In the genomic region with DNA sequence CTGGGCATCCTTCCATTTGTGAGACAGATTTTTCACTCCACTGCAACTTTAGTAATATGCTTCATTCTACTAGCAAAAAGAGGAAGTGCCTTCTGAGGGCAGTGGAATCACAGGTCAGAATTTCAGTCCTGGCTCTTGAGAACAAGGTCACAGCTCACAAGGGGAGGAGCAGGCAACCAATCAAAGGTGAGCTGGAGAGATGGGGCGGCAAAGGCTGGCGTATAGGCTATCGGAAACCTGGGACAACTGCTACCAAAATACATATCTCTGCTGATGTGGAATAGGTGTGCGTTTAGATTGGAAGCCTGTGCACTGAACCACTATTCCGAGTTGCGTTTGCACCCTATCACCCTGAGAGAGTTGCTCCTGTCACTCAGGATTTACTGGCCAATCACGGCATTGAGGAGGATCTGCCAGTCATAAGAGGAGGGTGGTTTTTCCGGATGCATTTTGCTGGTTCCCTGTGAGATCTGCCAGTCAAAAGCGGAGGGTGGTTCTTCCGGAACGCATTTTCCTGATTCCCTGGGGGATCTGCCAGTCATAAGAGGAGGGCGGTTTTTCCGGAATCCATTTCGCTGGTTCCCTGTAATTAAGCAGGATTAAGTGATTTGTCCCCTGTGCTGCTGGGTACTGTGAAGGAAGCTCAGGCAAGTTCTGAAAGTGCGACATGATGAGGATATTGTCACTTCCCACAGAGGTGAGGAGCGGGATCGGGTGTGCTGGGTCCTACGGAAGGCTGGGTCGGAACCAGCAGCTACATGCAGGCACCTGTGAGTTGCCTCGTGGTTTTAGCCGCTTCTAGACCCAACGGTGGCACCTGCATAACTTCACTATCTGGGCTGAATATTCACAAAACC, we compare ENCODE assay signal across 8 mouse cellular contexts.
A peak's percentile ranks its signal among the peaks of the same experiment; 100 is the strongest.
DNase-seq lines count a peak whose midpoint lies in the region; ATAC-seq lines count a peak whose summit lies in the region.
"Not testable (repeated sequence)": the region's sequence is repeated elsewhere in the genome, so short reads cannot be mapped to it uniquely, and the experiment has no call there.

No protein-coding gene starts in this region.

- under 1% methylated on average over 22 of the region's 22 CpGs for WGBS in heart, embryonic 10.5 days
- WGBS in kidney, embryonic 15.5 days = under 1% methylated on average over 22 of the region's 22 CpGs

- peak overlapping the region; percentile 52 for H3K9ac ChIP-seq in kidney, embryonic 15.5 days

- peak overlapping the region; percentile 82 for H3K27ac ChIP-seq in heart, embryonic 10.5 days
- H3K27ac ChIP-seq in kidney, embryonic 15.5 days = peak overlapping the region; percentile 88

- H3K9me3 ChIP-seq in heart, embryonic 10.5 days; kidney, embryonic 15.5 days (replicated peaks): not testable (repeated sequence)

- H3K27me3 ChIP-seq in heart, embryonic 10.5 days (ENCODE audit: insufficient read depth, poor library complexity, severe bottlenecking); kidney, embryonic 15.5 days: not testable (repeated sequence)

- not testable (repeated sequence) for H3K36me3 ChIP-seq in heart, embryonic 10.5 days; kidney, embryonic 15.5 days

- not testable (repeated sequence) for H3K4me1 ChIP-seq in heart, embryonic 10.5 days; kidney, embryonic 15.5 days

- H3K4me3 ChIP-seq in heart, embryonic 10.5 days = peak overlapping the region; percentile 63
- H3K4me3 ChIP-seq in kidney, embryonic 15.5 days (replicated peaks) = peak overlapping the region; percentile 65

- peak; percentile 82 to 85 for DNase-seq in B cell, adult 2 months
- DNase-seq in brain, adult 2 months (ENCODE audit: low read depth, low spot score) = peak; percentile 99
- DNase-seq in heart, embryonic 10.5 days (ENCODE audit: low spot score) = peak; percentile 97
- peak; percentile 87 for DNase-seq in liver
- DNase-seq in spleen, postnatal 4 days (ENCODE audit: low spot score in 2 of 2) = peak; percentile 83 to 85

- peak overlapping the region; percentile 59 for H3K4me2 ChIP-seq in kidney, embryonic 15.5 days

- peak; percentile 100 for ATAC-seq in erythroblast, adult 5-6 weeks (replicated peaks; ENCODE audit: low FRiP score, poor library complexity, severe bottlenecking)
- peak; percentile 100 for ATAC-seq in kidney, embryonic 15.5 days (replicated peaks; ENCODE audit: low FRiP score)
- ATAC-seq in monocyte, adult 5-6 weeks (replicated peaks; ENCODE audit: insufficient number of reproducible peaks, low FRiP score, low TSS enrichment, poor library complexity, severe bottlenecking) = peak; percentile 100

Comparison
In these comparisons a context has a peak if more than half of its experiments do, and no peak if none do; other contexts are left out.
1. Peak in every context shown above with its lines: DNase-seq, ATAC-seq, H3K4me3 ChIP-seq and H3K27ac ChIP-seq.